Mouse (Mus musculus) urinary bladder, postnatal 4 days (tissue): ENCODE results near the gene Adsl.

Experiments
- DNase-seq, 2 experiments: peaks; one replicate each; pipeline ENCODE4 v3.0.0; 2021 to 2022; ENCODE audit warnings: low spot score in 2 of 2

Adsl gene

DNA sequence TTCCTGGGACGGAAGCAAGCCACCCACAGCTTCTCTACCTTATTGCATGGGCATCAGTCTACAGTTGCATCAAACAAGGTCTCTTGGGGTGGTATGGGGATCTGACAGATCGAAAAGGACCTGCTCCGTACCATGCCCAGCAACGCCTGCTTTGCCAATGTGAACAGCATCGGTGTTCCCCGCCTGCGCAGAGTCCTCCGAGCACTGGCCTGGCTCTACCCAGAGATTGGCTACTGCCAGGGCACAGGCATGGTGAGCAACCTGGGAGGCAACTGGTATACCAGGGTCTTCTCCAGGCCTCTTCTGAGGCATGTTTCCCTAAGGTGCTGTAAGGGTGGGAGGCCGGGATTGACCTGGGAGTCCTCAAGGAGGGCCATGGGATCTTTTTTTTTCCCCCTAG, 59.0 kb downstream of the Adsl start:
- no peak for DNase-seq

DNA sequence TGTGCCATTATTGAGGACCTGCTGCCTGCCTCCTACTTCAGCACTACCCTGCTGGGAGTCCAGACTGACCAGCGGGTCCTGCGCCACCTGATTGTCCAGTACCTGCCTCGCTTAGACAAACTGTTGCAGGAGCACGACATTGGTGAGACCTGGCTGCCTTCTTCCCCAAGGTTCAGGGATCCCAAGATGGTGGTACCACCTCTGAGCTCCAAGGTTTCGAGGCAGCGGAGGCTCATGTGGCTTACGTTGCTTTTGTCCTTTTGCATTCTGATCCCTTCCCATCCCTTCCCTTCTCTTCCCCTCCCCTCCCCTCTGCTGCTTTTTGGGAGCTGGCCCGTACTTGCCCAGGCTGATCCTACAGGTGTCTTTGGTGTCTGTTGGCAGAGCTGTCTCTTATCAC, 59.6 kb downstream of the Adsl start:
- DNase-seq, result no peak

DNA sequence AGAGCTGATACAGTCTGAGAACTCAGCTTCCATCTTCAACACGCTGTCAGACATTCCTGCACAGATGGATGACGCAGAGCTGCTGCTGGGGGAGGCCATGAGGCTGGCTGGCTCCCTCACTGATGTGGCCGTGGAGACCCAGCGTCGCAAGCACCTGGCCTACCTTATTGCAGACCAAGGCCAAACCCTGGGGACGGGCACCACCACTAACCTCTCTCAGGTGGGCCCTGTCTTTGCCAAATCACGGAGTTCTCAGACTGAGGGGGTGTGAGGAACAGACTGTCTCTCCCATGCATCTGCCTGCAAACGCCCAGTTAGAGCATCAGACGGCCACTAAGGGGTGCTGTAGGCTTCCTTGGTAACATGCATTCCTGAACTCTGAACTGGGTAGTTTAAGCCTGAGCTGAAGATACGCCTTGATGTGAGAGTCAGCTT, 60.4 kb downstream of the Adsl start:
- DNase-seq, result no peak

DNA sequence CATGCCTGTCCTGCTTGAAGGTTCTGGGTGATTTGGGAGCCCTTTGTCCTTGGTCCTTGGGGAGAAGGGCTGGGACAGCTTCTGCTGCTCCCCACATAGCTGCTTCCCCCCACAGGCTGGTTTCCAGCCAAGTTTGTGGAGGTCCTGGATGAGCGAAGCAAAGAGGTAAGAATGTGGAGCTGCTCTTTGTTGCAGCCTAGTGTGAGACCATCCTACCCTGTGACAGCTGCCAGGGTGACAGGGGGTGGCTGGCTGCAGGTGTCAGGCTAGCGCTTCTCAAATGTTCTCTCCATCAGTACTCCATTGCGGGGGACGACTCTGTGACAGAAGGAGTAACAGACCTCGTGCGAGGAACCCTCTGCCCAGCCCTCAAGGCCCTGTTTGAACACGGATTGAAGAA, 61.8 kb downstream of the Adsl start:
- no peak for DNase-seq

DNA sequence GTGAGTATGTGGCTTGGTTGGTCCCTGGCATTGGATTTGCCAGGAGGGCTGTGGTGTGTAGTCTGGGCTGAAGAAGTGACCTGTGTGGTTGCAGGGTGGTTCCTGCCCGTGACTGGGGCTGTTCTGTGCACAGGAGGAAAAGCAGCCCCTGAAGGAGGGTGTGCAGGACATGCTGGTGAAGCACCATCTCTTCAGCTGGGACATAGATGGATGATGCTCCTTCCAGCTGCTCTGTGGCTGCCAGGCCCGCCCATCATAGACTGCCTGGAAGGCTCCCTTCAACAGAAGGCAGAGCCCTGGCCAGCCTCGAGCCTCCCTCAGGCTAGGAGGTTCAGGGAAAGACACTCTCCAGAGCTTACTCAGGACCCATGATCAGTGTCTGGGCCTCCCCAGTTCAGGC, 63.2 kb downstream of the Adsl start:
- DNase-seq, result no peak

DNA sequence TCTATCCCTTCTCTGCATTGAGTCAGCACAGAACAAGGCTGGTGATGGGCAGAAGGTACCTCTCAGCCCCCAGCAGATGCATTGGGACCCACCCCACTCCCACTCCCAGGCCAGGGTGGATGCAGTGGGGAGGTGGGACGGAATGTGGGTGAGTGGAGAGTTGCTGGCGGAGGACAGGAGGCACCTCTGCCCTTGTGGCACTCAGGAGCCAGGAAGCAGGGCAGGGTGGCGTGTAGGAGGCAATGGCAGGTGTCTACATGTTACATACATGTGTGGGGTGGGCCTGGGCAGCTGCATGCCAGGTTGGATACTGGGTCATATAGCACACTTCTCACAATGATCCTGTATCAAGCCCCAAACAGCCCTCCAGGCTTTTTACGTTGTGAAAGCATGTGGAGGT, 64.1 kb downstream of the Adsl start:
- no peak for DNase-seq

DNA sequence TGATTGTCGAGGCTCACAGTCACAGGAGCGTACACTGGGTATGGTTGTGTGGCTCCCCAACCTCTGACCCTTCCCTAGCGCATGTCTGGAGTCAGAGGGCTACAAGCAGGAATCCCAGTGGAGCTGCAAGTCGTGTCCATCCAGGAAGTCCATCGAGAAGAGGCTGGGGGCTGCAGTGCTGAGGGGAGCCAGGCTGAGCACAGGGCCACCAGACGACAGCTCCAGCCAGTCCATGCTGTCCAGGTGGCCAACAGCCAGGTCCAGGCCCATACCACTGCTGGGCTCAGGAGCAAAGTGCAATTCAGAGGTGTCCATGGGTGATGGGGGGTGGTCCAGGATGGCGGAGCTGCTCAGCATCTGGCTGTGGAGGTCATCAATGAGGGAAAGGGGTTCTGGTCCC, 64.9 kb downstream of the Adsl start:
- no peak for DNase-seq

DNA sequence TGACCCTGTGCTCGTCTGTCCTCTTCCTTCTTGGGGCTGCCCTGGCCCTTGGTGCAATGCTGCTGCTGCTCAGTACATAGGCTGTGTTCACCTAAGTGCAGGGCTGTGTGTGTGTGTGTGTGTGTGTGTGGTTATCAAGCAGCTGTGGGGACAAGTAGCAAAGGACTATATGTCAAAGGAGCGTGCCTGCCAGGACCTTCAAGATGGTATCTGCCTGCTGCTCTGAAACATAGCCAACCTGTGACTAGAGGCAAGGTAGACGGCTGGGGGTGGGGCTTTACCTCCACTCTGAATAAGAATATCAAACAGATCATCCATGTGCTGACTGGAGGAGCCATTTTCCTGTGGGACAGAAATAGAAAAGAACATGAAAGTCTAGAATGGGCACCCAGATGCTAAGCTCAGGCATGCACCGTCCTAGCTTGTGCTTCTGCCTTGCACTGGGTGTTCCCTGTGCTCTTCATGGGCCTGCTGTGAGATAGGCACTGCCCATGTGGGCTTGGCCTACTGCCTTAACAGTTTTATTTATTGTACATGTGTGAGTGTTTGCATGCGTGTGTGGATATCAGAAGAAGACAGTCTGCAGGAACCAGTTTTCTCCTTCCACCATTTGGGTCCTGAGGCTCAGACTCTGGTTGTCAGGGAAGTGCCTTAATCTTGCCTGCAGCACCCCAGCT, 66.9 kb downstream of the Adsl start:
- no peak for DNase-seq

DNA sequence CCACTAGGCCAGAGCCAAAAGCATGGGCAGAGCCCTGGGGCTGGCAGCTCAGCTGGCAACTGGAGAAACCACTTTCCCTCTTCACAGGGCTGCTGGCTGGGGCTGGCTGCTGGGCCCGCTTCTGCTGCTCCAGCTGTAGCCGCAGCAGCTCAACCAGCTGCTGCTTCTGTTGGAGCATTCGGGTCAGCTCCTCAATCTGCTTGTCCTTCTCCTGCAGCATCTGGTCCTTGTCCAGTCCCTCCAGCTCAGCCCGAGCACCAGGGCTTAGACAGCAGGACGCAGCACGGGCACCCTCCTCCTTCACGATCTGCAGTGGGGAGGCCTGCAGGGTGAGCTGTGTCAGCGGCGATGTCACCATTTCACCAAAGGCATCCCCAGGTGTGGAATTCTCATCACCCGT, 68.2 kb downstream of the Adsl start:
- no peak for DNase-seq

DNA sequence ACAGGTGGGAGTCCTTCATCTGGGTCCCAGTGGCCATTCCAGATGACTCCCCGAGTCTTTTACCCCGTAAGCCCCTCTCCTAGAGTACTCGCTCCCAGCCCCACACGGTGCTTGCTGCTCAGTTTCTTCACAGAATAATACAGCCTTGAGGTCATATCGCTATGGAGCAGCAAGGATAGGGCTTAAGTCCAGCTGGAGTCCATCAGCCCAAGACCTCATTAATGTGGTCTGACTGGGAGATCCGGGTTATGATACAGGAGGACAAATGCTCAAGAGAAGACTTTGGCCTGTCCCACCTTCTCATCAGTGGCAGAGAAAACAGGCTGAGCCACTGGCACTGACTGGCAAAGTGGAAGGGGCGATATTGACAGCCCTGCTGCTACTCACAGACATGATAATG, 69.0 kb downstream of the Adsl start:
- no peak for DNase-seq
